In genomic region chr8:122812610-122813250, GRCm38 (mm10) we compare ENCODE assay signal across 10 mouse cellular contexts. TPM values are rescaled to one million over a fixed set of nuclear protein-coding genes. Genes with fewer than 3 reads are reported as not detected.
DNase-seq lines count a peak whose midpoint lies in the region; ATAC-seq lines count a peak whose summit lies in the region.
"Had no signal": no experiment of that assay in that cellular context is flagged by ENCODE, and none has a peak within 500 bp of the region (broad histone marks: within the 10 kb centered on the region; RNA-seq: fewer than 3 reads in every experiment).

No protein-coding gene starts in this region.

- ATAC-seq in neural tube, embryonic 12.5 days (ENCODE audit: low FRiP score, low read depth) = no peak
- 0 out of 2 replicates have a peak, but pooled peaks have one; percentile 10 for ATAC-seq in hindbrain, embryonic 15.5 days (ENCODE audit: low FRiP score, low read depth)
- 0 out of 2 replicates have a peak, but pooled peaks have one; percentile 46 for ATAC-seq in stomach, embryonic 14.5 days (ENCODE audit: insufficient number of reproducible peaks, insufficient read depth, low FRiP score, low read depth)
- ATAC-seq: inflammation-experienced regulatory T-cells, adult 6 months had no signal

- H3K4me2 ChIP-seq in neural tube, embryonic 12.5 days (replicated peaks) = no peak overlapping the region
- H3K4me2 ChIP-seq in hindbrain, embryonic 15.5 days = no peak overlapping the region
- no peak overlapping the region for H3K4me2 ChIP-seq in stomach, embryonic 14.5 days (replicated peaks; ENCODE audit: low read depth, low read length)

- DNase-seq in cerebellum, postnatal 14 days = peak; percentile 59 to 73
- no peak for DNase-seq in cerebellum, adult 18-20 months
- no peak for DNase-seq in neural tube, embryonic 10.5 days (ENCODE audit: extremely low spot score, low spot score)
- DNase-seq in gastrocnemius, adult 18-20 months (ENCODE audit: low spot score) = no peak
- DNase-seq in adrenal gland, postnatal 36 days = no peak

- no peak overlapping the region for H3K4me3 ChIP-seq in neural tube, embryonic 12.5 days
- H3K4me3 ChIP-seq in hindbrain, embryonic 15.5 days = no peak overlapping the region
- H3K4me3 ChIP-seq in stomach, embryonic 14.5 days (ENCODE audit: low read depth, low read length) = no peak overlapping the region
- H3K4me3 ChIP-seq: erythroblast, embryonic 14.5 days had no signal

- peaks cover 7% of the 10 kb centered on the region; the same call in 1 of the 2 replicates for H3K36me3 ChIP-seq in neural tube, embryonic 12.5 days
- H3K36me3 ChIP-seq in hindbrain, embryonic 15.5 days = no peaks in the 10 kb centered on the region
- H3K36me3 ChIP-seq in stomach, embryonic 14.5 days (ENCODE audit: control insufficient read depth, insufficient read depth, low read length) = peaks cover 6% of the 10 kb centered on the region

- WGBS in neural tube, embryonic 12.5 days = 76% methylated on average over 14 of the region's 14 CpGs
- 57% methylated on average over 14 of the region's 14 CpGs for WGBS in hindbrain, embryonic 15.5 days
- WGBS in stomach, embryonic 14.5 days = 78% methylated on average over 14 of the region's 14 CpGs

- no peak overlapping the region for H3K9ac ChIP-seq in neural tube, embryonic 12.5 days
- H3K9ac ChIP-seq in hindbrain, embryonic 15.5 days = no peak overlapping the region
- no peak overlapping the region for H3K9ac ChIP-seq in stomach, embryonic 14.5 days (replicated peaks; ENCODE audit: low read depth, low read length)

- no peaks in the 10 kb centered on the region for H3K27me3 ChIP-seq in neural tube, embryonic 12.5 days (replicated peaks)
- no peaks in the 10 kb centered on the region for H3K27me3 ChIP-seq in hindbrain, embryonic 15.5 days
- H3K27me3 ChIP-seq in stomach, embryonic 14.5 days (ENCODE audit: control insufficient read depth, insufficient read depth, low read length) = no peaks in the 10 kb centered on the region

- H3K4me1 ChIP-seq in neural tube, embryonic 12.5 days = peaks cover 55% of the 10 kb centered on the region
- peaks cover 54% of the 10 kb centered on the region for H3K4me1 ChIP-seq in hindbrain, embryonic 15.5 days (replicated peaks)
- no peaks in the 10 kb centered on the region for H3K4me1 ChIP-seq in stomach, embryonic 14.5 days (ENCODE audit: control insufficient read depth, insufficient read depth, low read length)

- peak overlapping the region; percentile 34; the same call in 1 of the 2 replicates for H3K27ac ChIP-seq in neural tube, embryonic 12.5 days
- H3K27ac ChIP-seq in hindbrain, embryonic 15.5 days (replicated peaks) = peak overlapping the region; percentile 63
- no peak overlapping the region for H3K27ac ChIP-seq in stomach, embryonic 14.5 days (ENCODE audit: low read length)

- H3K9me3 ChIP-seq in neural tube, embryonic 12.5 days = no peaks in the 10 kb centered on the region
- H3K9me3 ChIP-seq in hindbrain, embryonic 15.5 days = no peaks in the 10 kb centered on the region
- no peaks in the 10 kb centered on the region for H3K9me3 ChIP-seq in stomach, embryonic 14.5 days (ENCODE audit: control insufficient read depth, low read depth, low read length)

RNA-seq across cellular contexts. Expression of gene Cdh15, which starts 35.0 kb away (rescaled TPM):
- 5.4 and 7.2 TPM in 2 replicates for polyA plus RNA-seq in neural tube, embryonic 12.5 days (2016; fragmentation: Nextera tagmentation; extraction: Ambion mirVana)
- polyA plus RNA-seq in hindbrain, embryonic 15.5 days (2015; fragmentation: Nextera tagmentation; extraction: Ambion mirVana) = 1.8 and 2.1 TPM in 2 replicates
- polyA plus RNA-seq in stomach, embryonic 14.5 days (2014; fragmentation: Nextera tagmentation; extraction: Ambion mirVana) = 0.26 and 0.52 TPM in 2 replicates
- 10 to 100 TPM; 16.2 to 20.5 TPM for total RNA-seq in gastrocnemius, adult 18-20 months (2021)
- total RNA-seq in adrenal gland, postnatal 36 days (2021) = under 1 TPM; 0.36 to 0.53 TPM
- polyA plus RNA-seq: erythroblast, embryonic 14.5 days had no signal

RNA-seq across cellular contexts. Expression of gene Acsf3, which starts 37.4 kb away (rescaled TPM):
- polyA plus RNA-seq in neural tube, embryonic 12.5 days (2016; fragmentation: Nextera tagmentation; extraction: Ambion mirVana) = 16.6 and 18.3 TPM in 2 replicates
- polyA plus RNA-seq in hindbrain, embryonic 15.5 days (2015; fragmentation: Nextera tagmentation; extraction: Ambion mirVana) = 15.6 and 17.1 TPM in 2 replicates
- 15.9 and 20.8 TPM in 2 replicates for polyA plus RNA-seq in stomach, embryonic 14.5 days (2014; fragmentation: Nextera tagmentation; extraction: Ambion mirVana)
- 10 to 100 TPM; 12.4 to 12.9 TPM for total RNA-seq in gastrocnemius, adult 18-20 months (2021)
- total RNA-seq in adrenal gland, postnatal 36 days (2021) = 10 to 100 TPM; 41.1 TPM

Comparison
In these comparisons a context has a peak if more than half of its experiments do, and no peak if none do; other contexts are left out.
1. DNase-seq: peak in cerebellum, postnatal 14 days (2 of 2); none in cerebellum, adult 18-20 months (0 of 2), neural tube, embryonic 10.5 days (single experiment), gastrocnemius, adult 18-20 months (single experiment) and adrenal gland, postnatal 36 days (0 of 2).